Mouse (Mus musculus) liver, embryonic 14.5 days (tissue): Measurements from ENCODE around the gene Cnih3. TPM values are rescaled to one million over a fixed set of nuclear protein-coding genes. Genes with fewer than 3 reads are reported as not detected.
A peak's percentile ranks its signal among the peaks of the same experiment; 100 is the strongest.

Experiments
- ATAC-seq: fragments of 200-750 bp; cut with Nextera tagmentation; 2 replicates; pipeline ENCODE4 v1.8.0; 2017; ENCODE audit warnings: moderate number of reproducible peaks, mild to moderate bottlenecking, moderate library complexity; ENCODE audit not compliant: insufficient read depth
- DNase-seq, 3 experiments: peaks; one replicate each; pipeline ENCODE4 v3.0.0-alpha.2; 2012 to 2013; ENCODE audit warnings: low read depth in 3 of 3, low spot score in 3 of 3
- H3K27ac ChIP-seq: fragments of 300-500 bp; sonication (generic); 2 replicates; pipeline ENCODE4 v1.5.1; 2014; ENCODE audit warnings: moderate library complexity, mild to moderate bottlenecking, control low read depth, inconsistent platforms
- H3K27me3 ChIP-seq: fragments of 300-500 bp; sonication (generic); 2 replicates; pipeline ENCODE4 v1.6.1; 2014; ENCODE audit warnings: mild to moderate bottlenecking, low read length, moderate library complexity; ENCODE audit not compliant: control insufficient read depth, insufficient read depth
- H3K36me3 ChIP-seq: fragments of 300-500 bp; sonication (generic); replicated peaks from 2 replicates; pipeline ENCODE4 v1.6.1; 2014; ENCODE audit warnings: low read depth; ENCODE audit not compliant: control insufficient read depth, insufficient read depth
- H3K4me1 ChIP-seq, 2 experiments: fragments of 200-500 bp in 1 of 2; fragments of 300-500 bp in 1 of 2; sonication (generic) in 1 of 2; replicated peaks; 2 replicates each; pipeline ENCODE4 v1.6.1; 2012 to 2014; ENCODE audit warnings: antibody characterized with exemption in 1 of 2, inconsistent platforms in 1 of 2, low read length in 1 of 2; ENCODE audit not compliant: control insufficient read depth in 2 of 2, insufficient read depth in 2 of 2
- H3K4me2 ChIP-seq: fragments of 300-500 bp; sonication (generic); 2 replicates; pipeline ENCODE4 v1.6.1; 2014; ENCODE audit warnings: low read depth, mild to moderate bottlenecking, control low read depth, moderate library complexity
- H3K4me3 ChIP-seq, 2 experiments: fragments of 200-500 bp in 1 of 2; fragments of 300-500 bp in 1 of 2; sonication (generic) in 1 of 2; 2 replicates each; pipeline ENCODE4 v1.5.1; 2012 to 2014; ENCODE audit warnings: low read depth in 2 of 2, low read length in 2 of 2, mild to moderate bottlenecking in 2 of 2, control low read depth in 1 of 2, inconsistent platforms in 1 of 2, moderate library complexity in 1 of 2; ENCODE audit not compliant: insufficient read depth in 1 of 2
- H3K9ac ChIP-seq: fragments of 300-500 bp; sonication (generic); replicated peaks from 2 replicates; pipeline ENCODE4 v1.6.1; 2014; ENCODE audit warnings: mild to moderate bottlenecking, control low read depth, moderate library complexity
- H3K9me3 ChIP-seq: fragments of 300-500 bp; sonication (generic); 2 replicates; pipeline ENCODE4 v1.6.1; 2016; ENCODE audit warnings: low read length, mixed read lengths; ENCODE audit not compliant: control insufficient read depth
- CTCF ChIP-seq: IDR thresholded peaks from 2 replicates; pipeline ENCODE4 v1.5.1; 2016; ENCODE audit warnings: antibody characterized with exemption, low read depth, control low read depth
- EP300 ChIP-seq: IDR thresholded peaks from 2 replicates; pipeline ENCODE4 v1.6.1; 2016; ENCODE audit warnings: antibody characterized with exemption, low read depth
- WGBS: fragments of 180-500 bp; shearing (Covaris S2); extraction: QIAGEN DNeasy Blood & Tissue Kit; methylation state at CpG from one replicate; pipeline ENCODE4 v1.1.7; 2014; ENCODE audit not compliant: insufficient replicate concordance; 5-methylcytosine and 5-hydroxymethylcytosine counted together
- polyA plus RNA-seq, 2 experiments: library from polyadenylated mRNA; depleted of rRNA in 1 of 2; stranded (reverse) in 1 of 2; unstranded in 1 of 2; fragments of >200 nt; fragmentation: Nextera tagmentation in 1 of 2; extraction: Ambion mirVana in 1 of 2; gene quantifications; 2 replicates each; pipeline versions ENCODE4 v1.2.1 to v1.2.3; 2012 to 2014

Gene Cnih3
- polyA plus RNA-seq, 2 experiments = 0.02 TPM; not detected in 1

GRCm38 (mm10) chr1:181358526-181358925 is 6.1 kb downstream of the Cnih3 start:
- Histone ChIP-seq H3K27me3 (peaks cover 33% of the 10 kb centered on the region), H3K9ac (no peak overlapping the region), H3K9me3 (no peaks in the 10 kb centered on the region), H3K36me3 (no peaks in the 10 kb centered on the region), H3K4me3 (no peak overlapping the region), H3K4me1 (no peaks in the 10 kb centered on the region), H3K4me2 (no peak overlapping the region), H3K27ac (no peak overlapping the region)
- DNase-seq = no peak
- TF ChIP-seq EP300 (no peak), CTCF (no peak)
- 39% methylated on average over 7 of the region's 7 CpGs for WGBS
- no peak for ATAC-seq

- ATAC-seq = no peak
- no peak for DNase-seq
- Histone ChIP-seq H3K9me3 (no peaks in the 10 kb centered on the region), H3K27ac (no peak overlapping the region), H3K4me3 (no peak overlapping the region), H3K4me2 (no peak overlapping the region), H3K27me3 (peaks cover 12% of the 10 kb centered on the region), H3K4me1 (no peaks in the 10 kb centered on the region), H3K9ac (no peak overlapping the region), H3K36me3 (no peaks in the 10 kb centered on the region)
- WGBS = 56% methylated on average over 3 of the region's 3 CpGs
- TF ChIP-seq CTCF = peak; percentile 45
- no peak for TF ChIP-seq EP300
Measured at GRCm38 (mm10) chr1:181360732-181361131, 8.3 kb downstream of the Cnih3 start.

GRCm38 (mm10) chr1:181364025-181364424 is 11.6 kb downstream of the Cnih3 start:
- H3K36me3 ChIP-seq = no peaks in the 10 kb centered on the region
- no peak overlapping the region for H3K27ac ChIP-seq
- no peak for ATAC-seq
- peaks cover 0 to 5% of the 10 kb centered on the region in 2 experiments; a peak in 2 of 4 replicates for H3K4me1 ChIP-seq
- no peak for TF ChIP-seq CTCF
- TF ChIP-seq EP300 = no peak
- DNase-seq = no peak
- H3K9me3 ChIP-seq = no peaks in the 10 kb centered on the region
- no peak overlapping the region for H3K4me2 ChIP-seq
- peaks cover 2% of the 10 kb centered on the region for H3K27me3 ChIP-seq
- no peak overlapping the region for H3K9ac ChIP-seq
- H3K4me3 ChIP-seq = no peak overlapping the region
- 57% methylated on average over 4 of the region's 4 CpGs for WGBS

GRCm38 (mm10) chr1:181365376-181365775 is 12.9 kb downstream of the Cnih3 start:
- Histone ChIP-seq H3K4me1 (peaks cover 3 to 11% of the 10 kb centered on the region in 2 experiments; a peak in 3 of 4 replicates), H3K9me3 (no peaks in the 10 kb centered on the region), H3K36me3 (no peaks in the 10 kb centered on the region), H3K4me3 (no peak overlapping the region), H3K27ac (no peak overlapping the region), H3K4me2 (no peak overlapping the region), H3K9ac (no peak overlapping the region), H3K27me3 (peaks cover 2% of the 10 kb centered on the region)
- WGBS = 55% methylated on average over 3 of the region's 3 CpGs
- ATAC-seq (no peak), DNase-seq (no peak)
- TF ChIP-seq EP300 (no peak), CTCF (no peak)

GRCm38 (mm10) chr1:181368789-181369570 is 16.6 kb downstream of the Cnih3 start:
- peaks cover 2% of the 10 kb centered on the region for H3K27me3 ChIP-seq
- TF ChIP-seq CTCF (no peak), EP300 (no peak)

More at GRCm38 (mm10) chr1:181368789-181369570, 16.6 kb downstream of the Cnih3 start:
- Histone ChIP-seq H3K9me3 (no peaks in the 10 kb centered on the region), H3K9ac (no peak overlapping the region), H3K27ac (no peak overlapping the region), H3K4me2 (no peak overlapping the region), H3K4me1 (peaks cover 14 to 34% of the 10 kb centered on the region in 2 experiments; a peak in 3 of 4 replicates), H3K36me3 (no peaks in the 10 kb centered on the region), H3K4me3 (no peak overlapping the region)
- WGBS = 8% methylated on average over 3 of the region's 3 CpGs
- ATAC-seq = no peak
- no peak for DNase-seq
